Mouse (Mus musculus) left cerebral cortex, postnatal 36 days (tissue): ENCODE measurements at regions not wholly inside any gene's neighbourhood (a gene's known extent, or its start where the extent isn't known, plus 50 kb on each side); places are given as distances from the start of the nearest gene placed in this dataset.

ENCODE experiments used
- DNase-seq, 2 experiments: peaks; one replicate each; pipeline ENCODE4 v3.0.0; 2021 to 2022; ENCODE audit warnings: low spot score in 2 of 2, mixed read lengths in 1 of 2
- intact Hi-C: fragments of 180-260 bp; cut with DNase I; formaldehyde crosslinking; loops from one replicate; pipeline ENCODE4 v1.15.1; 2025

DNA sequence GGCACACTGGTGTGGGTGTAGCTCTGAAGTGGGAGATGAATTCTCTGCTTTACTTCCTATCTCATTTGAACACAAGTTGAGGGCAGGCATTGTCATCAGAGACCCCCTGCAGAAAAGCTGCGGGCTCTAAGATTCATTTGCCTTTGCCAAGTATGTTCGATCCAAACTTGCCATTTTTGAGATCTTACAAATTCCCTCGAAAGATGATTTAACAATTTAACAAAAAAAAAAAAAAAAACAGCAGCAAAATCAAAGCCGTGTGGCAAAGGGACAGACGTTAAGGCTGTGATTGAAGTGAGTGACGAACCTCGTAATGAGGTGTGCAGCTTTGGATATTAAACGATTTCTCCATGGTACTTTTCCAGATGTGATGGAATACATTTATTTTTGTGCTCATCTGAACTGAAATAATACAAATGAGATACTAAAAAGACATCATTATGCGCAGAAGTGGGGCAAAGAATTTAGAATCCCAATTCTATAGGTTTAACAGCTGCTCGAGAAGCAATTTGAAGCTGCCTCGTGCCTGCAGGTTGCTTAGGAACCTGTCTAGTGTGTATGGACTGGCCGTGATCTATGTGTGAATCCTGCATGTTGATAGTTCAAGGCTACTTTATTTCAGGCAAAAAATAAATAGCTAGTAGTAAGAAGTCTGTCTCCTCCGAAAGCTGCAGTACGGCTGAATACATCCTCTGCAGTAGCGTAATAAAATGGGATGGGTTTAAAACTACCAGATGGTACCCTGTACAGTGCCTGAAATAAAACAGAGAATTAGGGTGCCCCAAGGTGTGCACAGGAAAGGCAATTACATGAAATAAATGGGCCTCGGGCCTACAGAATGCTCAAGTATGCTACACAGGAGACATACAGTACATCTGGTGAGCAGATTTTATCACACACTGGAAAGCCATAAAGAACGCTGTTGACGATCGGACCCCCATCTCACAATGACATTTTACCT lies 393.0 kb upstream of the Hnrnpa3 start:
- DNase-seq = no peak
- intact Hi-C loops = no loop called here

DNA sequence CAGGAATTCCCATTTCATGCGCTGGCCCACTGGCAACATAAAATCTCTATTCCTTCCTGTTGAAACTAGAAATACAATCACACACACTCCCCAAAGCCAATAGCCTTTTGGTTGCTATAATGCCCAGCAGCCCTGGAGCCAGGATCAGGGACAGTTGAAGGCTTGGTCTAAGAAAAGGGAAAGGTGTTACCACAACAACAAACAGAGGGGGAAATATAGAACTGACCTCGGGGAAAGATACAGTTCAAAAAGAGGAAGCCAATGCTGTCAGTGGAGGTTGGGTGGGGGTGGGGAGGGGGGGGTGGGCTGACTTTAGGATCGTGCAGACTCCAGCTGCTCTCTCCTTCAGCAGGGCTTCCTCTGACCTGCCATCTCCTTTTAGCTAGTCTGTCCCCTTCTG lies 391.1 kb upstream of the Hnrnpa3 start:
- no peak for DNase-seq
- intact Hi-C loops = no loop called here

DNA sequence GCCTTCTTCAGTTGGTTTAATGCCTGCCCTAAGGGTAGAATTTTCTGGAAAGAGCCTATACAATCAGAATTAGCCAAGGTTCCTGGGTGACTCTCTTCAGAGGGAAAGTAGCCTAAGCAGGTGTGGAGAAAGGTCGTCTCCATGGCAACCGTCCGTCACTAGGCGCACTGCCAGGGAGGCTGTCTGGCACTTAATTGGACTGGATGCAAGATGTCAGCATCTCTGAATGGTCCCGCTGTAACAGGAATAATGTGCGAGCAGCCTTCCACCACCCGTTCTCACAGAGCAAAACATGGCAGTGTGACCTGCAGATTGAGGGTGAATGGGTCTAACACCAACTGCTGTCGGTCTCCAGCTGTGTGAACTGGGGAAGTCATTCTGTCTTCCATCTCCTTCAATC lies 389.6 kb upstream of the Hnrnpa3 start:
- intact Hi-C loops = no loop called here
- DNase-seq = no peak

DNA sequence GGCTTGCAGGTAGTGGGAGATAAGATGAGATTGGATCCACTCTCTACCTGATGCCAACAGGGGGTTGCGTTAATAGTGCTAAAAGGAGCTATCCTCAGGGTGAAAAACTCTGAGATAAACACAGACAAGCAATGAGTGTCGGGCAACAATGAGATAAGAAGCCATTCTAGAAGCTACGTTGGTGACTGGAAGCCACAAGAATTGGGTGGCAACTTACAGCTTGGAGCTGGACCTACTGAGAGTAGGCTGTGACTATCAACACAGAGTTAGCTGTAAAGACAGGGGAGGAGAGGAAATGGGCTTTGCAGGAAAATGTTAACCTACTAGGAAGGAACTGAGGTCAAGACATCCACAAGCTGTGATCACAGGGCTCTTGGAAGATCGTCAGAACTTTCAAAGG lies 388.9 kb upstream of the Hnrnpa3 start:
- no peak for DNase-seq
- intact Hi-C loops = no loop called here

DNA sequence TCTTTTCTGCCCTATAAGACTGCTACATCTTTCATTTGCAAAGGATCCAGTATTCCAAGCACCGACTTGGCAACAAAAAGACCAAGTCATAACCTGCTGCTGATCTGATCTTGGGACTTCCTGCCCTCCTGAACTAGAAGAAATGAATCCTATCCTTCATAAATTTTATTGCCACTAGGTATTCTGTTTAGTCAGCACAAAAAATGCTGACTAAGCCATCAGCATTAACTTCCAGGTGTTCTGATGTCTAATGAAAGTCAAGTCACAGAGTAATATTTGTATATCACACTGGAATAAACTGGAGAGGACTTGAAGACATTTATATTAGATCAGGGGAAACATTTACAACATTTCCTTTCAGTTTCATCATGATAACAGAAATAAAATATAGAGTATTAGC lies 371.2 kb upstream of the Hnrnpa3 start:
- intact Hi-C loops = no loop called here
- DNase-seq = no peak

DNA sequence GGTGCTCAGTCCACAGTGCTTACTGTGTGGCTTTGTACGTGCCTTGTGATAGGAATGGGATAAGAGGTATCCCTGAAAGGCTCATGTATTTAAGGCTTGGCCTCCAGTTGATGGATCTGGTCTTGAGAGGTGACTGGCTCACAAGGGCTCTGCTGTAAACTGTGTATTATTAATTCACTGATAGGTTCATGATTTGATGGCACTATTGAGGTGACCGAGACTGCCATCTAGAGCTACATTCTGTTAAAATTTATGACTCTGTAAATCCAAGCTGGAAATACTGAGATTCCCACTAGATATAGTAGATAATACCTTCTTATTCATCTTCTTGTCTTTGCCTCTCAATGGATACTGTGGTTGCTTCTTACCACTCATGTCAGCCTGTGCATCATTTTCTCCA lies 367.4 kb upstream of the Hnrnpa3 start:
- intact Hi-C loops = no loop called here
- no peak for DNase-seq

DNA sequence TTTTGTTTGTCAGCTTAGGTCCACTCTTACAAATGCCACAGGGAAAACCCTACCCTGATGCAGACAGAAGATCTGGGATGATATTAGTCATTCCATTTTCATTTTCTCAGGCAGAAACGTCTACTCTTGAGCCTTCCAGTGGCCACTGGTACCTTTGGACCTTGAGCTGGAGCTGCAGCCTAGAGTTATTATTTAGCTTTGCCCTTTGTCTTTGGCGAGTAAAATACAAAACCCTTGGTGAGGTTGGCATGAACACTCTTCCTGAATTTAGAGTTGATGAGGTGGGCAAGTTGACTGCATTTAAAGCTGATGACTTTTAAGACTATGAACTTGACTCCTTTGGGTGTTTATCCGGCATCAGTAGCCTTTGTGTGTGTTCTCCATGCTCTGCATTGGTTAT lies 352.2 kb upstream of the Hnrnpa3 start:
- intact Hi-C loops = no loop called here
- DNase-seq = no peak

DNA sequence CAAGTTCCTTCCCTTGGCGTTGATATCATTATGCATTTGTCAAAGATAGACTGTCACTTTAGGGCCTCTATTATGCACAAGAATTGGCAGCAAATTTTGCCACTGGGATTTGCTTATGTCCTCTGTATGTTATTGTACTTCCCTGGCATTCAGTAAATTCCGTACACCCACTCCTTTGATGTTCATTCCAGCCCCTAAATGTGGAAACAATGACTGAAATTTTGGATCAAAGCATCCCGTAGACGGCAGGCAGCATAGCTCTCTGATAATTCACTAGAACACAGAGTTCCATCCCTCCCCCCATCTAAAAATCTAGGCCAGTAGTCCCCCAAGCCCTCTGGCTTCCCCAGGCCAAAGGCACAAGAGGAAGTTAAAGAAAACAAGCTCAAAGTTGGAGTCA lies 347.9 kb upstream of the Hnrnpa3 start:
- intact Hi-C loops = loop anchor here (5.0 kb wide), 5 partner anchors 159 to 594 kb away; no protein-coding TSS in a partner anchor
- DNase-seq = no peak

DNA sequence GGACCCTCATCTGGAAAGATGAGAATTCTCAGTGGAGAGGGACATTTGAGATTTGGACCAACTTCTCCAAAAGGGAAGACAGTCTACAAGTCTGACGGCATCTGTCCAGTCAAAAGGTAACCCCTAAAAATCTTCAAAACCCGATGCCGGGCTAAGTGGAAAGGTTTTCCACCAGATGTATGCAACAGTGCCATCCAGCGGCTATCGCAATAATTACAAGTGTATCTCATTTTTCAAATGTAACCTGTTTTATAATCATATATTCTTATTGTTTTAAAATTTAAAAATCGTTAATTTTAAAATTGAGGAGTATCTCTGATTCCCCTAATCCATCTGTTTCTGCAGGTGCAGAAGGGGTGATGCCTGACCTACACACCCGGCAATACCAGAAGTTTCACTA lies 346.8 kb upstream of the Hnrnpa3 start:
- intact Hi-C loops = loop anchor here (2.0 to 5.0 kb wide), 6 partner anchors 160 to 609 kb away; no protein-coding TSS in a partner anchor
- peak; percentile 12 to 17 for DNase-seq

DNA sequence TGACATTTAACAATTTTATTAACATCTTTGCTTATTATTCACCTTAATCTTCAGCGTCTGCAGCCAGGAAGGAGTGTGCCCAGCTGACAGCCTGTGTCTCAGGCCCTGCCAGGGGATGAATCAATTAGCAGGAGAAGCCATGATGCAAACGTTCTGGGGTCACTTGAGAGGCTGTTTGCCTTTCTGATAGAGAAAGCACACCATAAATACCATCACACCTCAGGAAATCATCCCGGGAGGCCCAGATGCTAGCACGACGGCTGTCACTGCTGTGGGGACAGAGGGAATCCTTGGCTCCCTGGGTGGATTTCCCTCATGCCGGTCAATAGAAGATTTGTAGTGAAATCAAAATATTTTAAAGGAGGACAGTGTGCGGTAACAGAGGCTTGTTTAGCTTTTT lies 343.7 kb upstream of the Hnrnpa3 start:
- intact Hi-C loops = no loop called here
- DNase-seq = no peak

DNA sequence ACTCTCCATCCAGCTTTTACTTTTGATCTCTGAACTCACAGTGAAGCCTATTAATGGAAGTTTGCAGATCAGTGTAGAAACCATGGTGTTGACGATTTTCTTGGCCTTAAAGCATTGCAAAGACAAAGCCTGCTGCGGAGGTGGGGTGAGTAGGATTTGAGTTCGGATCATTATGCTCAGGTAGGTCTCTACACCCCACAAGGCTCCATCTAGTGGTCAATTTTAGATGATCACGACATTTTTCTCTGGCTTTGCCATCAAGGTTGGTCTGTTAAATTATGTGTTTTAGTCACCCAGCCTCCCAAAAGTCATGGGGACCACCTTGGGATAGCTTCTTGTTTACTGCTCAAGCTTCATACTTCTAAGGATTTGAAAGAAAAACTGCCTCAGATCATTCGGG lies 340.9 kb upstream of the Hnrnpa3 start:
- DNase-seq = no peak
- intact Hi-C loops = no loop called here

DNA sequence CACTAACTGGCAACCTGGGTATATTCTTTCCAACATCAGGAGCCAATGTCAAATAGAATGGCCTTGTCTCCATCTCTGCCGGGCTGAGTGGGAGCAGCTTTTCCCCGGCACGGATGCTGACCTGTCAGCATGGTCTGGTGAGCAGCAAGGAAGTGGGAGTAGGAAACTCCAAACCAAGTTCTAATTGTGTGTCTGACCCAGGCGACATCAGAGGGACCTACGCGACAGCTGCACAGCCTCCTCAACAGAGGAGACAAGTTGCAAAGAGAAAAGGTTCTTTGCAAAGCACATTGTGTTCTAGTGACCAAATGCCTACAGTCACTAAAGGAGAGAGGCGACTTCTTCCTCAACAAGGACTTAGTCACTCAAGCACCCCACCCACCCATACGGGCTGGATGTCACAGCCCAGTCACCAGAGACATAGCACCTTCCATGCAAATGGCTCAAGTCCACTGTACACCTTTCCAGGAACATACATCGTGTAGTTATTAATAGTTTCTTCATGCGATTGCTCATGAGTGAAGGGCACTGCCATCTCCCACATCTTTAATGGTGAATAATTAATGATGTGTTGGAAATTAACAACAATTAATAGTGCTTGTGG lies 334.8 kb upstream of the Hnrnpa3 start:
- no peak for DNase-seq
- intact Hi-C loops = no loop called here

DNA sequence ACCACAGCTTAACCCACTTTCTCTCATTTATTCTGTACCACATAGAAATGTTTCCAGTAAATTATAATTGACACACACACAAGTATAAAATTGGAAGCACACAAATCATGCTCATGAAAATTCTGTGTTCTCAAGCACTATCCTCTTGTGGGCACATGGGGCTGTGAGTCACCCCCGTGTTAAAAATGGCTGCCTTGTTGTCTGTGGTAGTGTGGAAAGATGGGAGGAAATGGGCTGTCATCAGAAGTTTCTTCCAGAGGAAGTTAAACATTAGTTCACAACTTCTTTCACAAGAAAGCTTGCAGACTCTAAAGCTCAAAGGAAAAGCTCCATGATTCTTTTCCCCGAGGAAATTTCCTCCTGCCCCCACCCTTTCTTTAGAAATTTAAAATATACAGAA lies 329.5 kb upstream of the Hnrnpa3 start:
- intact Hi-C loops = no loop called here
- DNase-seq = no peak

DNA sequence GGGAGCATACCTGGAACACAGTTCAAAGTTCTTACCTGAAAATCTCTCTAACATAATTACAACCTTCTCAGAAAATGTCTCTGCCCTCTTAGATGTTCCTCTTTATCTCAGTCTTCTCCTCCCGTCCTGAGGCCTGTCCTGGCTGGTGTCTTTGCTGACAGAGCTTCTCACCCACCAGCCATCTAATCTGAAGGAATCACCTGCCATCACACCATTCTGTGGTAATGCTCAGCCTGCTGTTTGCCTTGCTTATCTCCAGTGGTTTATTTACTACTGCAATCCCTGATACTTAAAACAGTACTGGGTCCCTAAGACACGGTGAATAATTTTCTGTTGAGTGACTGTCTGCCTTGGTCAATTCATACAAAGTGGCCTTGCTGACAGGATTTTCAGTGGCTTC lies 317.8 kb upstream of the Hnrnpa3 start:
- DNase-seq = no peak
- intact Hi-C loops = no loop called here

DNA sequence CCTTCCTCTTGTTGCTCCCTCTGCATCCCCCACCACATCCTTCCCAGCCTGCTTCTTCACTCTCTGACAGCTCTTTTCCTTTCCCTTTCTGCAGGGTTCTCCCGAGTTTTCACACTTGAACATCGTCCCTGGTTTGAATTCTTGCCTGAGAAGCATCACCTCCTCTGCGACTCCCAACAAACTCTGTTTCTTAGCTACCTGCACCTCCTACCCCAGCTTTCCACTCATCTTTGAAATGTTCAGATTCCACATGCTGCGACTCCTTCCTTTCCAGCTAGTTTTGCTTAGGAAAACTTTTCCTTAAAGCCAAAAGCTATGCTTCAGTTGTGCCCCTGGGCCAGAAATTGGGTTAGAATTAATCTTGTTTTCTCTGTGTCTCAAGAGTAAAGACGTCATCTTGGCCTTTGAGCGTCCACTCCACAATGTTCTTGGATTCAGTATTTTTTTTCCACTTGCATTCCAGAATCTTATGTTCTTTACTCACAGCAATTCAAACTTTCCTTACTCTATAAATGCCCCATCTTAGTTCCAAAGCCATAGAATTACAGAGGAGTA lies 317.3 kb upstream of the Hnrnpa3 start:
- no peak for DNase-seq
- intact Hi-C loops = no loop called here

DNA sequence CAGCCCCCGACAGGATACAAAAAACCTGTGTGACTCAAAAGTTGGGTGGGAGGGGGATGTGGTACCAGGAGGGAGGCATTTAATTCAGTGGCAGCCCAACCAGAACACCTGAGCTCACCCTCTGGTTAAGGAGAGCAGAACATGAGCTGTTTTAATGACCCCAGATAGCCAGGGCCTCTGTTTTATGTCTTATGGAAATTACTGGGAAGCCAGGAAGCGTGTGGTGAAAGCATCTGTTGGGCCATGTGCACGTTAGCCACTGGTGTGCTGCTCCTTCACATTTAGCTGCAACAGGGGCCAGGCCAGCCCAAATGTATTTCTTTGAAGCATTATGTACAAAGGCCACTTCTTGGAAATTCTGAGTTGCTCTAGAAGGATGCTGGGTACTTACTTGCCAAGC lies 308.2 kb upstream of the Hnrnpa3 start:
- intact Hi-C loops = no loop called here

DNA sequence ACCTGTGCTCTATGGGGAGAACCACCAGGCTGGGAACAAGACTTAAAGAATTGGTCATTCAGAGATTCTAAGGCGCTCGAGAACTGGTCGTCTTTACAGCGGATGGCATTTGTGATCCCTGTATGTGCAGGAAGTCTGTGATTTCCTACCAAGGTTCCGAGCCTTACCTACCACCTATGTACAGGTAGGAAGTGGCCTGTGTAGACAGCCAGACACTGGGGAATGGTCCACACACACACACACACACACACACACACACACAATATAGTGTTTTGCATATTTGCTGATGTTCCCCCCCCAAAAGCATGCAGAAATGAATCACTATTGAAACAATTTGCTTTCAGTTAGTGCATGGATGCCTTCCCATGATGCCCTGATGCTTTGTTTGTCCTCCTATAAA lies 307.1 kb upstream of the Hnrnpa3 start:
- DNase-seq = no peak
- intact Hi-C loops = no loop called here

More for the DNA sequence above, 308.2 kb upstream of the Hnrnpa3 start:
- DNase-seq = no peak

DNA sequence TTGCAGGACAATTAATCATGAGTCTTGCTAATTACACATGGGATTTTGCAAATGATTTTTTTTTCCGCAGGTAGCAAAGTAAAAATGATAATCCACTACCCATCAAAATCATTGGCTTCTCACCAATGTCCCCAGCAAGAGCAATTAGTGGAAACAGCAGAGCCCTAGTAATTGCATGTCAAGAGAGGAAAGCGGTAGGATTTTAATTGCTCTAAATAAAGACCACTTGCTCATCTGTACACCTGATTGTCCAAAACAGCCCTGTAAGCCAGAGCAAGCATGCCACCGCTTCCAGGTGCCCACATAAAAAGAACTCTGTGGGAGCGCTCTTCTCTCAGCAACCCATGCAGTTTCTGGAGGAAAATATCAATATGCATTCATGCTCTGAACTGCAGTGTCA lies 306.5 kb upstream of the Hnrnpa3 start:
- DNase-seq = no peak
- intact Hi-C loops = no loop called here

DNA sequence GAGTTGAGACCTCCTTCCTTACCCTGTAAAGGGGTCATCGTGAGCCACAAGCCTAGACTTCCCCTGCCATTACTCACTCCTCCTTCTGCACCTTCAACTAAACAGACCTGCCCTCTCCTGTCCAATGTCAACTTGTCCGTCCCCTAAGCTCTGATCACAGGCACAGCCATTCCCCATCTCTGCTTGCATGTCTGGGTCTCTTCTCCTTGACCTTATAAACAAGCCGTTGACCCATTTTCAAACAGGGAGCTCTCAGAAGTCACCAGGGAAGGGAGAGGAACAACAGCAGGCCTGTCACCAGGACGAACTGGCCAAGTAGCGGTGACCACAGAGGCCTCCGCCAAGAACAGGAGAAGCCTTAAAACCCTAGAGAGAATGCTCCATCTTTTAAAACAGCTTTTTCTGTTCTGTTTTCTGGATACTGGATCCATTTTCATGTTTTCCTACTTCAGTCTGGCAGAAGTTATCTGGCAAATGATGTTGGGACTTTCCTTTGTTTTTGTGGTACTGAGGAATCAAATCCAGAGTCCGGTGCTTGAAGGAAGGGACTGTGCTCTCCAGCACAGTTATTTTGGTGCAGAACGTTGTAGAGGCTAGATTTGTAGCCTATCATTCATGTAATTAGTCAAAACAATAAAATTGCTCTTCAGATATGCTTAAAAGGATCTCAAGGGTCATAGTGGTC lies 302.2 kb upstream of the Hnrnpa3 start:
- intact Hi-C loops = no loop called here
- DNase-seq = no peak

DNA sequence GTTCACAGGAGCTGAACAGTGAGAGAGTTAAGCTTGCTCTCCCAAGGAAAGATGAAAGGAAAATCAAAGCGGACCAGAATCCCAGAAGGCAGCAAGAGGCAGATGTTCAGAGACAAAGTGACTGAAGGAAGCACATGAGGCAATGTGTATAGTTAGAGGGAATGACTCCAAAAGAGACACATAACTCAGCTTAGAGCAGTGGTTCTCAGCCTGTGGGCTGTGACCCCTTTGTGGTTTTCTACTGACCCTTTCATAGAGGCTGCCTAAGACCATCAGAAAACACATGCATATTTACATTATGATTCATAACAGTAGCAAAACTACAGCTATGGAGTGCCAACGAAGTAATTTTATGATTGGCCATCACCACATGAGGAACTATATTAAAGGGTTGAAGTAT lies 301.5 kb upstream of the Hnrnpa3 start:
- intact Hi-C loops = no loop called here
- no peak for DNase-seq
